Mouse (Mus musculus) layer of hippocampus, adult 9-10 months (tissue): Measurements from ENCODE around the gene Actbl2.

Experiments used
- DNase-seq: peaks from one replicate; pipeline ENCODE4 v3.0.0; 2022; ENCODE audit warnings: low spot score

Gene Actbl2

GRCm38 (mm10) chr13:111269789-111270335 is 15.0 kb downstream of the Actbl2 start:
- no peak for DNase-seq

- no peak for DNase-seq
Measured at GRCm38 (mm10) chr13:111271868-111272267, 17.1 kb downstream of the Actbl2 start.

GRCm38 (mm10) chr13:111286461-111287385 is 31.9 kb downstream of the Actbl2 start:
- DNase-seq: no peak

GRCm38 (mm10) chr13:111291161-111291957 is 36.5 kb downstream of the Actbl2 start:
- DNase-seq: no peak

- no peak for DNase-seq
Measured at GRCm38 (mm10) chr13:111291958-111292493, 37.2 kb downstream of the Actbl2 start.

GRCm38 (mm10) chr13:111293478-111293877 is 38.7 kb downstream of the Actbl2 start:
- no peak for DNase-seq

- no peak for DNase-seq
Measured at GRCm38 (mm10) chr13:111294965-111295494, 40.2 kb downstream of the Actbl2 start.

- no peak for DNase-seq
Measured at GRCm38 (mm10) chr13:111296029-111296428, 41.2 kb downstream of the Actbl2 start.

GRCm38 (mm10) chr13:111297614-111298013 is 42.8 kb downstream of the Actbl2 start:
- DNase-seq: no peak

GRCm38 (mm10) chr13:111299145-111299713 is 44.4 kb downstream of the Actbl2 start:
- no peak for DNase-seq

GRCm38 (mm10) chr13:111300846-111301245 is 46.0 kb downstream of the Actbl2 start:
- DNase-seq: no peak

- peak; percentile 6 for DNase-seq
Measured at GRCm38 (mm10) chr13:111301431-111301830, 46.6 kb downstream of the Actbl2 start.

GRCm38 (mm10) chr13:111304194-111304593 is 49.4 kb downstream of the Actbl2 start:
- DNase-seq: no peak

GRCm38 (mm10) chr13:111304736-111305135 is 49.9 kb downstream of the Actbl2 start:
- no peak for DNase-seq
